Mouse (Mus musculus) ES-E14 (cell line): ENCODE measurements around the gene Dact1. TPM values are rescaled to one million over a fixed set of nuclear protein-coding genes. Genes with fewer than 3 reads are reported as not detected.

ENCODE experiments used
- DNase-seq: peaks from one replicate; pipeline ENCODE4 v3.0.0-alpha.2; 2013; ENCODE audit warnings: low read depth, low spot score
- H3K27ac ChIP-seq: 2 replicates; pipeline ENCODE4 v1.5.1; 2012; ENCODE audit warnings: low read depth, mild to moderate bottlenecking, low read length, moderate library complexity, mixed read lengths; ENCODE audit not compliant: poor library complexity, insufficient read depth, severe bottlenecking
- H3K36me3 ChIP-seq: 2 replicates; pipeline ENCODE4 v1.6.1; 2012; ENCODE audit warnings: mild to moderate bottlenecking, low read length, moderate library complexity, mixed read lengths; ENCODE audit not compliant: control insufficient read depth, poor library complexity, insufficient read depth, severe bottlenecking
- H3K4me1 ChIP-seq, 2 experiments: fragments of 150-350 bp in 1 of 2; sonication (generic) in 1 of 2; 2 replicates each; pipeline ENCODE4 v1.6.1; 2012; ENCODE audit warnings: low read length in 2 of 2, mild to moderate bottlenecking in 1 of 2, mixed read lengths in 1 of 2; ENCODE audit not compliant: control insufficient read depth in 2 of 2, insufficient read depth in 2 of 2, poor library complexity in 1 of 2
- H3K4me3 ChIP-seq, 2 experiments: fragments of 150-350 bp in 1 of 2; sonication (generic) in 1 of 2; 2 replicates each; pipeline ENCODE4 v1.5.1; 2012; ENCODE audit warnings: low read length in 2 of 2, low read depth in 1 of 2, mild to moderate bottlenecking in 1 of 2, mixed read lengths in 1 of 2; ENCODE audit not compliant: insufficient read depth in 1 of 2, poor library complexity in 1 of 2, severe bottlenecking in 1 of 2
- H3K9ac ChIP-seq: 2 replicates; pipeline ENCODE4 v1.6.1; 2012; ENCODE audit warnings: low read depth, mild to moderate bottlenecking, low read length, mixed read lengths; ENCODE audit not compliant: poor library complexity, insufficient read depth, severe bottlenecking
- H3K9me3 ChIP-seq: fragments of 150-350 bp; sonication (generic); 2 replicates; pipeline ENCODE4 v1.6.1; 2012; ENCODE audit warnings: low read depth, mild to moderate bottlenecking, low read length; ENCODE audit not compliant: control insufficient read depth, insufficient read depth
- CHD2 ChIP-seq: IDR thresholded peaks from 2 replicates; pipeline ENCODE4 v1.6.1; 2014; ENCODE audit warnings: mild to moderate bottlenecking, low read depth, low read length, inconsistent platforms
- HCFC1 ChIP-seq: IDR thresholded peaks from 2 replicates; pipeline ENCODE4 v1.6.1; 2012; ENCODE audit warnings: low read length, inconsistent platforms, borderline replicate concordance; ENCODE audit not compliant: insufficient read depth
- MAFK ChIP-seq: IDR thresholded peaks from 2 replicates; pipeline ENCODE4 v1.6.1; 2014; ENCODE audit warnings: mild to moderate bottlenecking, low read depth, low read length, inconsistent platforms; ENCODE audit not compliant: insufficient read depth
- ZC3H11A ChIP-seq: IDR thresholded peaks from 2 replicates; pipeline ENCODE4 v1.6.1; 2012; ENCODE audit warnings: low read depth, mild to moderate bottlenecking, inconsistent platforms, low read length, borderline replicate concordance
- ZNF384 ChIP-seq: IDR thresholded peaks from 2 replicates; pipeline ENCODE4 v1.6.1; 2012; ENCODE audit warnings: low read depth, low read length, inconsistent platforms
- in situ Hi-C, 2 experiments: fragments of 600-800 bp; cut with MboI; formaldehyde crosslinking; loops; one replicate each; pipeline ENCODE4 v1.15.1; 2025; ENCODE audit warnings: low sequenced_read_pairs in 2 of 2, inconsistent platforms in 1 of 2; ENCODE audit not compliant: unreplicated experiment in 2 of 2
- total RNA-seq: library from RNA; depleted of rRNA; stranded (reverse); fragments of 300-350 nt; gene quantifications from 2 replicates; pipeline ENCODE4 v1.2.3, GENCODE M21; 2012

Gene Dact1
- total RNA-seq, 1 experiment = 3.2 TPM

DNA sequence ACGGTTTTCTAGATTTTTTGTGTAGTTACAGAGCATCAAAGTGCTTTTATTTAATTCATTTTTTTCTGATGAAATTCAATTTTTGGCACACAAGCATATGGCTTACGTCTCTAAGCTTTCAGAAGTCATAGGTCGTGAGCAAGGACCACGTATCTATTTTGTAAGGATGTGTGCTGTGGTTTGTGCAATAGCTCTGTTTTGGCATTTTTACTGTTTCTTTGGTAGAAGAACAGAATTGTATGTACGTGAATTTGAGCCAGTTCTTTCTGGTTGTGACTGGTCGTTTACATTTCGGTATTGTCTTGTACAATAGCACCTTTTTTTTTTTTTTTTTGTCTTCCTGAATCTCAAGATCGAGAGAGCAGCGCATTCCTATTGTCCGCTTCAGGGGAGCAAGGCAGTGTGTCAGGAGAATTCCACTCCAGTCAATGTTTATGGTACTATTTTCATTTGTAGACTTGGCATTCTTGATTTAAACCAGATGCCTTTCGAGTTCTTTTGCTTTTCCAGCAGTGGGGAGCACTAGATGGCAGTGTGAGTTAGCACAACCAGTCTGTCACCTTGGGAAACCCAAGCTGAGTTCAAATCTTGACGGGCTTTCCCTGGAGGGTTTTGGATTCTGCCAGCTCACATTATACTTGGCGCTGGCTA lies 1.7 kb downstream of the Dact1 start:
- peak overlapping the region in 1 of 2 experiments; percentile 87; a peak in 1 of 4 replicates for H3K4me3 ChIP-seq
- no peak overlapping the region for H3K27ac ChIP-seq
- TF ChIP-seq HCFC1 (no peak), CHD2 (no peak), MAFK (no peak), ZNF384 (peak; percentile 94)
- in situ Hi-C loops = no loop called here
- no peak for DNase-seq
- no peak overlapping the region for H3K9ac ChIP-seq
- no peaks in the 10 kb centered on the region for H3K9me3 ChIP-seq
- peaks cover 0 to 2% of the 10 kb centered on the region in 2 experiments; a peak in 1 of 4 replicates for H3K4me1 ChIP-seq
- H3K36me3 ChIP-seq = no peaks in the 10 kb centered on the region

DNA sequence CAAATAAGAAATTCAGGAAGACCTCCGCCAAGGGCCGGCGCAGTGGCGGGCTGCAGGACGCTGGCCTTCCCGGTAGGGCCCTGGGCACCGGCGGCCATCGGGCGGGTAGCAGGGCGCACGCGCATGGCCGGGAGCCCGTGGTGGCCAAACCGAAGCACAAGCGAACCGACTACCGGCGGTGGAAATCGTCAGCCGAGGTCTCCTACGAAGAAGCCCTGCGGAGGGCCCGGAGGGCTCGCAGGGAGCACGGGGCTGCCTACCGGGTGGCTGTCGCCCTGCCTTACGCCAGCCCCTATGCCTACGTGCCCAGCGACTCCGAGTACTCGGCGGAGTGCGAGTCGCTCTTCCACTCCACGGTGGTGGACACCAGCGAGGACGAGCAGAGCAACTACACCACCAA lies 8.6 kb downstream of the Dact1 start:
- Histone ChIP-seq H3K9ac (peak overlapping the region; percentile 63), H3K4me3 (peak overlapping the region; percentile 57 to 62), H3K9me3 (no peaks in the 10 kb centered on the region), H3K36me3 (no peaks in the 10 kb centered on the region), H3K4me1 (peaks cover 0 to 3% of the 10 kb centered on the region in 2 experiments; a peak in 1 of 4 replicates), H3K27ac (no peak overlapping the region)
- TF ChIP-seq ZNF384 = no peak
- no peak for TF ChIP-seq CHD2
- no peak for DNase-seq
- in situ Hi-C loops = no loop called here

DNA sequence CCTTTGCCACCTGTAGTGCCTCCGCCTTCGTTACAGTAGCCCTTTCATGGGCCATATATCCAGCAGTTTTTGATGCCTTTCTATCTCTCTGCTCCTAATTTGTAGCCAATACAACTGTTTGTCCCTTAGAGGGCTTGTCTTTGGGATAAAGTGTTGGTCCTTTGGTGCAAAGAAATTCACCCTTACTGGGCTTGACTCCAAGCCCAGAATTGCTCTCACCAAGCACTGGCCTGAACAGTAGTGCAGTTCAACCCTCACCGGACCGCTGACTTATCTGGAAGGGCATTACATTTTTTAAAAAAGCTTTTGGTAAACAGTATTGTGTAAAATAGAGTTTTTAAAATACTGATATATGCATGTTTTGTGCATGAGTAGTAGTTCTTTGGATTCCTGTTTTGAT lies 9.9 kb downstream of the Dact1 start:
- H3K36me3 ChIP-seq = no peaks in the 10 kb centered on the region
- H3K4me1 ChIP-seq = peaks cover 0 to 3% of the 10 kb centered on the region in 2 experiments; a peak in 1 of 4 replicates
- no peak for DNase-seq
- no peak overlapping the region for H3K4me3 ChIP-seq
- no peak overlapping the region for H3K9ac ChIP-seq
- in situ Hi-C loops = no loop called here
- no peaks in the 10 kb centered on the region for H3K9me3 ChIP-seq
- no peak overlapping the region for H3K27ac ChIP-seq
- TF ChIP-seq HCFC1 (no peak), ZNF384 (no peak), ZC3H11A (no peak), CHD2 (no peak), MAFK (no peak)

DNA sequence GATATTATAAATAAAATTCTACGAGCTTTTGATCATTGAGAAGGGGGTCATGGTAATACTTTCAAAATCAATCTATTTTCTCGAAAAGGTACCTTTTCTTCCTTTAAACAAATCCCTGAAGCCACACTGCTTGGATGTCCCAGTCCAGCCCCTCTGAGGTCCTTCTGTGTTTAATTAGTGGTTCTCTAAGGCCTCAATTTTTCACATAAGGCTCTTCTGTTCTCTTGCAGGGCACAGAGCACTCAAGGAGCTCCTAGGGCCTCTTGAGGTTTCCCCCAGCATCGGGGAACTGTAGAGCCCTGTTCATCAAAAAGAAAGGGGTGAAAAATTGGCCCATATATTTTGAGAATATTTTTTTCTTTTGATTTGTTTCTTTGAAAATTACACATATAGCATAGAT lies 23.0 kb downstream of the Dact1 start:
- H3K27ac ChIP-seq = no peak overlapping the region
- no peak overlapping the region for H3K9ac ChIP-seq
- in situ Hi-C loops = no loop called here
- H3K4me1 ChIP-seq = no peaks in the 10 kb centered on the region
- no peaks in the 10 kb centered on the region for H3K36me3 ChIP-seq
- H3K9me3 ChIP-seq = no peaks in the 10 kb centered on the region
- no peak for DNase-seq
- no peak overlapping the region for H3K4me3 ChIP-seq
- TF ChIP-seq ZNF384 (no peak), MAFK (no peak), CHD2 (no peak), HCFC1 (no peak), ZC3H11A (no peak)

DNA sequence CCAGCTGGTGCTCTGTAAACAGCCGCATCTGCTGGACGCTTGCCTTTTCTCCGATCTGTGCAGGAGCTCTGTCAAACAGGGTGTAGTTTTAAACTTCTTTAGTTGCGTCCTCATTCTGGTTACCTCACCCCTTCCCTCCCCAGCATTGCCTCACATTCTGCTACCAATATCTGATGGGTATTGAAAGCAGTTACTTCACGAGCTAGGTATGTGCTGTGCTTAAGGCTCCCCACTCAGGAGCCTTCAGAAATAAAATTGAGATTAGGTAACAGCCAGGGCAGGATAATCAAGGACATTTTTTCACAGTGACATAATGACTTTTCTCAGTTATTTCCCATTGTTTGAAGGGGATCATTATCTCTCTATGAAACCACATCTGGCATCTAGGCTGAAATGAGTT lies 23.9 kb downstream of the Dact1 start:
- Histone ChIP-seq H3K9me3 (no peaks in the 10 kb centered on the region), H3K4me3 (no peak overlapping the region), H3K27ac (no peak overlapping the region), H3K36me3 (no peaks in the 10 kb centered on the region), H3K4me1 (no peaks in the 10 kb centered on the region), H3K9ac (no peak overlapping the region)
- TF ChIP-seq CHD2 (no peak), HCFC1 (no peak), ZC3H11A (no peak), ZNF384 (no peak), MAFK (no peak)
- DNase-seq = no peak
- in situ Hi-C loops = no loop called here
